Mouse (Mus musculus) midbrain, postnatal 0 days (tissue): ENCODE measurements around the gene Nup188. TPM values are rescaled to one million over a fixed set of nuclear protein-coding genes. Genes with fewer than 3 reads are reported as not detected.

Source experiments
- ATAC-seq: fragments of 200-750 bp; cut with Nextera tagmentation; 2 replicates; pipeline ENCODE4 v1.8.0; 2017; ENCODE audit warnings: moderate number of reproducible peaks, mild to moderate bottlenecking, moderate TSS enrichment, moderate library complexity; ENCODE audit not compliant: low FRiP score
- DNase-seq: peaks from one replicate; pipeline ENCODE4 v3.0.0-alpha.2; 2015; ENCODE audit warnings: low spot score
- H3K27ac ChIP-seq: fragments of 300-500 bp; sonication (generic); 2 replicates; pipeline ENCODE4 v1.5.1; 2014; ENCODE audit warnings: low read depth, mild to moderate bottlenecking, low read length, mixed read lengths
- H3K27me3 ChIP-seq: fragments of 300-500 bp; sonication (generic); 2 replicates; pipeline ENCODE4 v1.6.1; 2014; ENCODE audit warnings: low read length, control low read depth, mixed read lengths; ENCODE audit not compliant: insufficient read depth
- H3K36me3 ChIP-seq: fragments of 300-500 bp; sonication (generic); 2 replicates; pipeline ENCODE4 v1.6.1; 2014; ENCODE audit warnings: low read length, control low read depth, mixed read lengths; ENCODE audit not compliant: insufficient read depth
- H3K4me1 ChIP-seq: fragments of 300-500 bp; sonication (generic); 2 replicates; pipeline ENCODE4 v1.6.1; 2014; ENCODE audit warnings: mild to moderate bottlenecking, control low read depth, antibody characterized with exemption, low read length, mixed read lengths; ENCODE audit not compliant: insufficient read depth
- H3K4me2 ChIP-seq: fragments of 300-500 bp; sonication (generic); 2 replicates; pipeline ENCODE4 v1.6.1; 2014; ENCODE audit warnings: low read depth, mild to moderate bottlenecking, low read length, mixed read lengths; ENCODE audit not compliant: poor library complexity, severe bottlenecking
- H3K4me3 ChIP-seq: fragments of 300-500 bp; sonication (generic); 2 replicates; pipeline ENCODE4 v1.5.1; 2014; ENCODE audit warnings: low read depth, mild to moderate bottlenecking, low read length, moderate library complexity
- H3K9ac ChIP-seq: fragments of 300-500 bp; sonication (generic); replicated peaks from 2 replicates; pipeline ENCODE4 v1.6.1; 2014; ENCODE audit warnings: mild to moderate bottlenecking, low read length, moderate library complexity, mixed read lengths; ENCODE audit not compliant: poor library complexity, severe bottlenecking
- H3K9me3 ChIP-seq: fragments of 300-500 bp; sonication (generic); 2 replicates; pipeline ENCODE4 v1.6.1; 2016; ENCODE audit warnings: low read length, control low read depth
- CTCF ChIP-seq: IDR thresholded peaks from 2 replicates; pipeline ENCODE4 v1.5.1; 2016; ENCODE audit warnings: antibody characterized with exemption, mild to moderate bottlenecking
- whole genome bisulfite sequencing: fragments of 180-500 bp; shearing (Covaris S2); extraction: QIAGEN DNeasy Blood & Tissue Kit; methylation state at CpG from one replicate; pipeline ENCODE4 v1.1.7; 2014; 5-methylcytosine and 5-hydroxymethylcytosine counted together
- polyA plus RNA-seq: library from polyadenylated mRNA; unstranded; fragments of >200 nt; fragmentation: Nextera tagmentation; extraction: Ambion mirVana; gene quantifications from 2 replicates; pipeline ENCODE4 v1.2.1, GENCODE M21; 2015
- total RNA-seq: library from RNA; depleted of rRNA; stranded (reverse); fragments of >200 nt; gene quantifications from 2 replicates; pipeline ENCODE4 v1.2.3, GENCODE M21; 2014

Gene Nup188
- total and polyA plus RNA-seq, 2 experiments from 2014 or later, result 12.2 to 29.5 TPM

DNA sequence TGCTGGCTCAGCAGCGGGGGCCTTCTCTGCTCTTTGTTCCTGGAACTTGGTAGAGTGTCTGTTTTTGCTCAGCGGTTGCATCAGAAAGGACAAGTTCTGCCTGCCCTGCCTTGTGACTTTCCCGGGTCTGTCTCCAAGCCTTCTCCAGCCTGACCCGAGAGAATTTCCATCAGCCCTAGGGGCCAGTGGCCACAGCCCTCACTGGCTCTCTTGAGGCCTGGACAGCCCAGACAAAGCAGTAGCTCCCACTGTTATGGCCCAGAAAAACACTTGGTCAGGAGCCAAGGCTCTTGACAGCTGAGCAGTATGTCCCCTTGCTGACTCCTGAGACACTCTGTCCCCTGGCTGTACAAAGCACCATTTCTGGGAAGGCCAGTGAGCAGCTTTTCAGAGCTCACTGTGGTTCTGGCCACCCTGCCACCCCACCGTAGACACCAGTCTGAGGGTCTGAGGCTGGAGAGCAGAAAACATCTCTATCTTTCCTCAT lies 20.4 kb upstream of the Nup188 start, which contains the start of gene Phyhd1:
Gene Phyhd1 (plus strand): TSS at position 437 of the 487 bp plus-strand sequence.
- H3K36me3 ChIP-seq, result peaks cover 38% of the 10 kb centered on the region
- WGBS, result 30% methylated on average over 5 of the region's 5 CpGs
- ATAC-seq (peak; percentile 52; the same call in 1 of the 2 replicates), DNase-seq (peak; percentile 92)
- H3K4me3 ChIP-seq, result no peak within 1 kb of the TSS
- no peak within 1 kb of the TSS for H3K4me2 ChIP-seq
- H3K9ac ChIP-seq, result no peak within 1 kb of the TSS
- H3K27me3 ChIP-seq, result no peaks in the 10 kb centered on the region
- H3K9me3 ChIP-seq, result no peaks in the 10 kb centered on the region
- peak within 1 kb of the TSS; percentile 73 for H3K27ac ChIP-seq
- H3K4me1 ChIP-seq, result peaks cover 3% of the 10 kb centered on the region; the same call in 1 of the 2 replicates
- TF ChIP-seq CTCF, result no peak

DNA sequence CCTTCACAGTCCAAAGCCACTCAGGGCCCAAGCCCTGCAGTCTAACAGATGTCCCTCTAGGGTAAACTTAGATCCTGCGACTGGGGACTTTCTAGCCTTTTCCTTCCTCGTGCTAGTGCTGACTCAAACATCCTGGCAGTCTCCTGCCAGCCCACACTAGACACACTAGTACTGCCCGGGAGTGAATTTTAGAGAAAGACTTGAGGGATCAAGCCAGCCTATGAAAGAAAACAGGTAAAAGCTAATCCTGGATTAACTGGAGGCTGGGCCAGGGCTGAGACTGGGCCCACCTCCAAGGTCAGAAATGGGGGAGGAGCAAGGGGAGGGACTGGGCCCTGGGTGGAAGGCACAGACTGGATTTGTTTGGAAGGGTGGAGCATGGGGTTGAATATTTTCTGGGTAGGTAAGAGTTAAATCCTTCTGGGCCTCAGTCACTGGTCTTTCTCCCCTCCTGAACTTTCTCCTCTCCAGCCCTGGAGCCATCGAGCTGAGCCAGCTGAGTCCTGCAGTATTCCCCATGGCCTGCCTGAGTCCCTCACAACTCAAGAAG lies 19.7 kb upstream of the Nup188 start:
- 12% methylated on average over 4 of the region's 4 CpGs for WGBS
- ATAC-seq (no peak), DNase-seq (peak; percentile 50)
- H3K9ac ChIP-seq, result no peak overlapping the region
- no peaks in the 10 kb centered on the region for H3K9me3 ChIP-seq
- H3K27ac ChIP-seq, result peak overlapping the region; percentile 73
- TF ChIP-seq CTCF, result no peak
- H3K36me3 ChIP-seq, result peaks cover 36% of the 10 kb centered on the region
- H3K27me3 ChIP-seq, result no peaks in the 10 kb centered on the region
- no peak overlapping the region for H3K4me2 ChIP-seq
- no peak overlapping the region for H3K4me3 ChIP-seq
- peaks cover 3% of the 10 kb centered on the region; the same call in 1 of the 2 replicates for H3K4me1 ChIP-seq

DNA sequence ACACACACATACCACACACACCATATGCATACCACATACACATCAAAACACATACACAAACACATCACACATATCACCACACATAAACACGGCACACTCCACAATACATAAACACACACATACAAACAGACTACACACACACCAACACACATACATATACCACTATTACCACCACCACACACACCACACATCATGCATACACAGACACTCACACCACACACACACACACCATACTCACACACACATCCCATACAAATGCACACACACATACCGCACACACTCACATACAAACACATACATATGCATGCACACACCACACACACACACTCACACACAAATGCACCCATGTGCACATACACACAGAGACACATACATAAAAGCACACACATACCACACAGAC lies 18.7 kb upstream of the Nup188 start:
- no peaks in the 10 kb centered on the region for H3K9me3 ChIP-seq
- 94% methylated on average over 2 of the region's 2 CpGs for WGBS
- H3K4me2 ChIP-seq, result no peak overlapping the region
- H3K9ac ChIP-seq, result no peak overlapping the region
- H3K4me3 ChIP-seq, result no peak overlapping the region
- ATAC-seq, result no peak
- H3K27ac ChIP-seq, result no peak overlapping the region
- peaks cover 28% of the 10 kb centered on the region; the same call in 1 of the 2 replicates for H3K36me3 ChIP-seq
- H3K4me1 ChIP-seq, result peaks cover 3% of the 10 kb centered on the region; the same call in 1 of the 2 replicates
- H3K27me3 ChIP-seq, result no peaks in the 10 kb centered on the region
- no peak for DNase-seq
- no peak for TF ChIP-seq CTCF

DNA sequence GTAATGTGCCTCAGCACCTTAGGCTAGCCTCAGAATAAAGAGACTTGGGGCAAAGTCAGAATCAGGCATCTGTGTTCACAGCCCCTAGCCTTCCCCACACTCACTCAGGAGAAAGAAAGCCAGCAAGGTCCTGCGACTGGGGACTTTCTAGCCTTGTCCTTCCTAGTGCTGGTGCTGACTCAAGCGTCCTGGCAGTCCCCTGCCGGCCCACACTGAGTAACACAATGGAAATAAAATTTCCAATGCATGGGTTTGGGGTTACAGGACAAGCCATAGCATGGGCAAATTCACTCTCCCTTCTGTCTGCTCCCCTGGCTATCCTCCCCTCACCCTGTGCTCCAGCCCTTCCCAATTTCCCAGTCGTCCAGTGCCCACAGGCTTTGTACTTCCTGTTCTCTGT lies 17.8 kb upstream of the Nup188 start:
- Histone ChIP-seq H3K27me3 (no peaks in the 10 kb centered on the region), H3K9me3 (no peaks in the 10 kb centered on the region), H3K4me3 (no peak overlapping the region), H3K27ac (no peak overlapping the region), H3K4me2 (no peak overlapping the region), H3K4me1 (peaks cover 3% of the 10 kb centered on the region; the same call in 1 of the 2 replicates), H3K36me3 (peaks cover 25% of the 10 kb centered on the region; the same call in 1 of the 2 replicates), H3K9ac (no peak overlapping the region)
- no peak for TF ChIP-seq CTCF
- no peak for DNase-seq
- 63% methylated on average over 4 of the region's 4 CpGs for WGBS
- ATAC-seq, result no peak

DNA sequence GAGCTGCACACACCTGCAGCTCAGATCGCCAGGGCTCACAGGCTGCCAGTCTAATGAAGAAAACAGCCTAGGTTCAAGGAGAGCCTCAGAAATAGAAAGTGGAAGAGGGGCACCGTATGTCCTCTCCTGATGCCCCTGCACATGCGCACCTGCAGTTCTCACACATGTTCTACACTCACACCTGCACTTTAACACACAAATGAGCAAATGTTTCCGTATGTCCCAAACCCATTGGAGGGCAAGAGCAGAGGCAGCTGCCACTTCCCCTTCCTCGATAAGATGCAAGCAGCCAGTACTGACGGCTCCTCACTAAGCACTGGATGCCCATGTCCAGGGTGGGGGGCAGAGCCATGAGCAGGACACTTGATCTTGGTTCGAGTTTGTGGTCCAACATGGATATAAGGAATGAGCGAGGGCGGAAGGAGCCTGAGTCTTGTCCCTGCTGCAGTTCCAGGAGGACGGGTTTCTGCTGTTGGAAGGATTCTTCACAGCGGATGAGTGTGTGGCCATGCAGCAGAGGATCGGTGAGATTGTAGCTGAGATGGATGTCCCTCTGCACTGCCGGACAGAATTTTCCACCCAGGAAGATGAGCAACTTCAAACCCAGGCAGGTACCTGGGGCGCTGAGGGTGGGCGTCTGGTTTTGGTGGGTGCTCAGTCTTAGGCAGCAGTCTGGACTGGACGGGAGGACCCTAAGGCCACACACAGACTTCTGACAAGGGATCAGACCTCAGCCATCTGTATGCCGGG lies 16.8 kb upstream of the Nup188 start:
- no peak for DNase-seq
- Histone ChIP-seq H3K4me2 (no peak overlapping the region), H3K9ac (no peak overlapping the region), H3K27me3 (no peaks in the 10 kb centered on the region), H3K36me3 (peaks cover 16% of the 10 kb centered on the region; the same call in 1 of the 2 replicates), H3K9me3 (no peaks in the 10 kb centered on the region), H3K4me3 (no peak overlapping the region), H3K4me1 (peaks cover 3% of the 10 kb centered on the region; the same call in 1 of the 2 replicates), H3K27ac (0 out of 2 replicates have a peak overlapping the region, but pooled peaks have one; percentile 14)
- 90% methylated on average over 17 of the region's 17 CpGs for WGBS
- no peak for ATAC-seq
- TF ChIP-seq CTCF, result no peak

DNA sequence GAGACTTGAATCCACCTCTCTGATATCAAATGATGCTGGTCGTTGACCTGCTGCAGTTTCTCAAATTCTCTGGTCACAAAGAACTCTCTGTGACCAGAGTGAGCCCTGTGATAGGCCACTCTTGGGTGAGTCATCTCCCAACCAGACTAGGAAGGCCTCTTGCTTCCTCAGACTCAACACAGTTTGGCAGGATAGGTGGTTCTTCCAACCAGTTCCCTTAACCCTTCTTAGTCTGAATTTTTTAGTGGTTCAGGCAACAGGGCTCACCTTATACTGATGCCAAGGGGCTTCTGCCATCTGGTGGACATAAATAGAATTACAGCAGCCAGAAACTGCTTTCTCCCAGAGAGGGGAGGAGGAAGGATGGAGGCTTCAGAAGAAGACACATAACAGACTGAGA lies 16.1 kb upstream of the Nup188 start:
- peak; percentile 98 for TF ChIP-seq CTCF
- H3K4me3 ChIP-seq, result no peak overlapping the region
- peaks cover 3% of the 10 kb centered on the region; the same call in 1 of the 2 replicates for H3K4me1 ChIP-seq
- DNase-seq (peak; percentile 87), ATAC-seq (peak; percentile 81)
- H3K36me3 ChIP-seq, result peaks cover 8% of the 10 kb centered on the region; the same call in 1 of the 2 replicates
- WGBS, result 59% methylated on average over 1 of the region's 1 CpGs
- no peak overlapping the region for H3K9ac ChIP-seq
- no peak overlapping the region for H3K27ac ChIP-seq
- H3K27me3 ChIP-seq, result no peaks in the 10 kb centered on the region
- no peaks in the 10 kb centered on the region for H3K9me3 ChIP-seq
- no peak overlapping the region for H3K4me2 ChIP-seq
